Mouse (Mus musculus): ENCODE measurements around the gene Mtcl1. TPM values are rescaled to one million over a fixed set of nuclear protein-coding genes. Genes with fewer than 3 reads are reported as not detected.

The Mtcl1 gene
- total and polyA plus RNA-seq, 3 experiments: 1.5 to 6.8 (median 5.9) TPM

GRCm38 (mm10) chr17:66404883-66405590, 44.5 kb downstream of the Mtcl1 start:
- Histone ChIP-seq H3K27ac (no peak overlapping the region), H3K4me3 (no peak overlapping the region), H3K79me2 (replicated peaks; ENCODE audit: control insufficient read depth, insufficient read depth, low read length) (no peaks in the 10 kb centered on the region), H3K9ac (ENCODE audit: low read depth, low read length) (no peak overlapping the region), H3K4me1 (ENCODE audit: control insufficient read depth, insufficient read depth, low read length) (peaks cover 3% of the 10 kb centered on the region; the same call in 1 of the 2 replicates), H3K36me3 (ENCODE audit: control insufficient read depth, insufficient read depth, low read length) (no peaks in the 10 kb centered on the region), H3K27me3 (ENCODE audit: control insufficient read depth, insufficient read depth, low read length) (peaks cover 1% of the 10 kb centered on the region; the same call in 1 of the 2 replicates)
- TF ChIP-seq EP300 (IDR thresholded peaks at IDR 0.05; ENCODE audit: insufficient read depth, low read depth, low read length) (no peak), CTCF (IDR thresholded peaks at IDR 0.05) (no peak), POLR2A (IDR thresholded peaks at IDR 0.05; ENCODE audit: insufficient read depth, low read depth, low read length) (no peak)
- intact Hi-C loops (cut with DNase I): no loop called here
- DNase-seq: peak; percentile 27 to 31
- 30% methylated on average over 10 of the region's 10 CpGs for WGBS

- Histone ChIP-seq H3K27ac (no peak overlapping the region), H3K79me2 (replicated peaks; ENCODE audit: control insufficient read depth, insufficient read depth, low read length) (no peaks in the 10 kb centered on the region), H3K9ac (ENCODE audit: low read depth, low read length) (no peak overlapping the region), H3K4me1 (ENCODE audit: control insufficient read depth, insufficient read depth, low read length) (peaks cover 3% of the 10 kb centered on the region; the same call in 1 of the 2 replicates), H3K36me3 (ENCODE audit: control insufficient read depth, insufficient read depth, low read length) (no peaks in the 10 kb centered on the region), H3K27me3 (ENCODE audit: control insufficient read depth, insufficient read depth, low read length) (peaks cover 1% of the 10 kb centered on the region; the same call in 1 of the 2 replicates), H3K4me3 (no peak overlapping the region)
- TF ChIP-seq EP300 (IDR thresholded peaks at IDR 0.05; ENCODE audit: insufficient read depth, low read depth, low read length): no peak
- TF ChIP-seq CTCF (IDR thresholded peaks at IDR 0.05): no peak
- TF ChIP-seq POLR2A (IDR thresholded peaks at IDR 0.05; ENCODE audit: insufficient read depth, low read depth, low read length): no peak
- intact Hi-C loops (cut with DNase I): no loop called here
- WGBS: 24% methylated on average over 6 of the region's 6 CpGs
- no peak for DNase-seq
Measured at GRCm38 (mm10) chr17:66402791-66403470, 46.6 kb downstream of the Mtcl1 start.

GRCm38 (mm10) chr17:66401596-66402265, 47.8 kb downstream of the Mtcl1 start:
- Histone ChIP-seq H3K4me1 (ENCODE audit: control insufficient read depth, insufficient read depth, low read length) (peaks cover 3% of the 10 kb centered on the region; the same call in 1 of the 2 replicates), H3K36me3 (ENCODE audit: control insufficient read depth, insufficient read depth, low read length) (no peaks in the 10 kb centered on the region), H3K4me3 (no peak overlapping the region), H3K79me2 (replicated peaks; ENCODE audit: control insufficient read depth, insufficient read depth, low read length) (no peaks in the 10 kb centered on the region), H3K9ac (ENCODE audit: low read depth, low read length) (no peak overlapping the region), H3K27me3 (ENCODE audit: control insufficient read depth, insufficient read depth, low read length) (no peaks in the 10 kb centered on the region), H3K27ac (no peak overlapping the region)
- no peak for DNase-seq
- TF ChIP-seq CTCF (IDR thresholded peaks at IDR 0.05) (no peak), POLR2A (IDR thresholded peaks at IDR 0.05; ENCODE audit: insufficient read depth, low read depth, low read length) (no peak), EP300 (IDR thresholded peaks at IDR 0.05; ENCODE audit: insufficient read depth, low read depth, low read length) (no peak)
- 70% methylated on average over 9 of the region's 9 CpGs for WGBS
- intact Hi-C loops (cut with DNase I): no loop called here

- Histone ChIP-seq H3K27me3 (ENCODE audit: control insufficient read depth, insufficient read depth, low read length) (no peaks in the 10 kb centered on the region), H3K27ac (no peak overlapping the region), H3K79me2 (replicated peaks; ENCODE audit: control insufficient read depth, insufficient read depth, low read length) (no peaks in the 10 kb centered on the region), H3K4me3 (no peak overlapping the region), H3K36me3 (ENCODE audit: control insufficient read depth, insufficient read depth, low read length) (no peaks in the 10 kb centered on the region), H3K4me1 (ENCODE audit: control insufficient read depth, insufficient read depth, low read length) (peaks cover 3% of the 10 kb centered on the region; the same call in 1 of the 2 replicates), H3K9ac (ENCODE audit: low read depth, low read length) (no peak overlapping the region)
- WGBS: 95% methylated on average over 4 of the region's 4 CpGs
- intact Hi-C loops (cut with DNase I): no loop called here
- TF ChIP-seq EP300 (IDR thresholded peaks at IDR 0.05; ENCODE audit: insufficient read depth, low read depth, low read length): no peak
- TF ChIP-seq CTCF (IDR thresholded peaks at IDR 0.05): no peak
- TF ChIP-seq POLR2A (IDR thresholded peaks at IDR 0.05; ENCODE audit: insufficient read depth, low read depth, low read length): no peak
- no peak for DNase-seq
Measured at GRCm38 (mm10) chr17:66399780-66400179, 49.8 kb downstream of the Mtcl1 start.

- H3K4me1 ChIP-seq (ENCODE audit: control insufficient read depth, insufficient read depth, low read length): no peaks in the 10 kb centered on the region
Measured at GRCm38 (mm10) chr17:66394571-66394970, 55.0 kb downstream of the Mtcl1 start.

More at GRCm38 (mm10) chr17:66394571-66394970, 55.0 kb downstream of the Mtcl1 start:
- DNase-seq: peak in 1 of 2 experiments; percentile 29
- Histone ChIP-seq H3K9ac (ENCODE audit: low read depth, low read length) (no peak overlapping the region), H3K4me3 (no peak overlapping the region), H3K36me3 (ENCODE audit: control insufficient read depth, insufficient read depth, low read length) (no peaks in the 10 kb centered on the region), H3K27ac (no peak overlapping the region), H3K79me2 (replicated peaks; ENCODE audit: control insufficient read depth, insufficient read depth, low read length) (no peaks in the 10 kb centered on the region), H3K27me3 (ENCODE audit: control insufficient read depth, insufficient read depth, low read length) (no peaks in the 10 kb centered on the region)
- TF ChIP-seq CTCF (IDR thresholded peaks at IDR 0.05): no peak
- intact Hi-C loops (cut with DNase I): no loop called here
- WGBS: 56% methylated on average over 9 of the region's 9 CpGs

Measured in heart, adult 2 months (tissue).